Mouse (Mus musculus) c-Kit-positive CD71-negative TER-119-negative erythroid progenitor cells, embryonic 14.5 days (primary cell): ENCODE data around the gene Amd1.

Experiments
- DNase-seq: peaks from one replicate; pipeline ENCODE4 v3.0.0-alpha.2; 2013; ENCODE audit warnings: low read depth

Gene Amd1

DNA sequence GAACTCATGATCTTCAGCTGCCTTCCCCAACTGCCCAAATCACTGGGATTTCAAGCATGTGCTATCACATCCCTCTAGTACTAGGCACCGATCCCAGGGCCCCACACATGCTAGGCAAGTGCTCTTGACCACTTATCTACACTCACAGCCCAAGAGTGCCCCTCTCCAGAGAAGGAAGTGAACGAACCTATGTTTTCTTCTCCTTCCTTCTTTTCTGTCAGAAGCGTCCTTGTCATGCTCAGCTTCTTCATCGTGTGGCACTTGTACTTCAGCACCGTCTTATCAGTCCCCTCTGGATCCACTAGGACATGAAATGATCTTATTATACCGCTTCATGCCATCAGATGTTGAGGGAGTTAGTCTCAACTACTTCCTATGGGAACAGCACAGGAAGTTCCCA is 51.0 kb downstream of the Amd1 start:
- no peak for DNase-seq

DNA sequence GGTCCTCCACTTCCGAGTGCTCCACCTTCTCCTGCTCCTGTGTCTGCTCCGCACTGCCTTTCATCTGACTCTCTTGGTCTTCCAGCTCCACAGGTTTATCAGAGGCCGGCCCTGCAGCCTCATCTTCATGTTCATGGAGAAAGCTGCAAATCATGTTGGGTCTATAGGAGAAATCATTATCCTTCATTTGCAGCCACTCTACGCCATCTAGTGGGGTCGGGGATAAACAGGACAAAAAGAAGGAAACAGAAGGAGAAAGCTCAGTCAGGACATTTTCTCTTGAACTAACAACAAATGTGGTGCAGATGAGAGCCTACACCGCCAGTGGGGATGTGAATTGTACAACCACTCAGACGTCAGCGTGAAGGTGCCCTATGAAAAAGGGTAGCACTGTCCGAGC is 52.4 kb downstream of the Amd1 start:
- no peak for DNase-seq

DNA sequence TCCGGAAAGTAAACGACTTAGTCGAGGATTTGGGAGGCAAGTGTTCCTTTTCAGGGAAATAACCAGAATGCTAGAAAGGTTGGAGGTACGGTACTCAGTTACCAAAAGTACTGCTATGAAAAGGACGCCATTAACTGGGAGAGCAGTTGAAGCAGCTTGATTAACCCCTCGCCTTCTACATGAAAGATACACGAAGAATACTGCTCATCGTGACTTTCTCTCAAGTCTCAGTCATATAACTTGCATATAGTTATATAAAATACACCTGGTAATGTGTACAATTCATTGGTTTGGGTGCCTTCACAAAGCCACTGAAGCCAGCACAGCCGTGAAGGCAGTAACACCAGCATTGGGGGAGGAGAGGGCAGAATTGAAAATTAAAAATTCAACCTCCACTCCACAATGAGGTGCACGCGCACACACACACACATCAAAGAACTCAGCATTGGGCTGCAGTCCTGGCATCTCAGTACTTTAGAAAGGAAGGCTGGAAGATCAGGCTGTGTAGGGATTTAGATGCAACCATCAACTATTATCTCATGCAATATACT is 54.7 kb downstream of the Amd1 start:
- DNase-seq, result no peak

DNA sequence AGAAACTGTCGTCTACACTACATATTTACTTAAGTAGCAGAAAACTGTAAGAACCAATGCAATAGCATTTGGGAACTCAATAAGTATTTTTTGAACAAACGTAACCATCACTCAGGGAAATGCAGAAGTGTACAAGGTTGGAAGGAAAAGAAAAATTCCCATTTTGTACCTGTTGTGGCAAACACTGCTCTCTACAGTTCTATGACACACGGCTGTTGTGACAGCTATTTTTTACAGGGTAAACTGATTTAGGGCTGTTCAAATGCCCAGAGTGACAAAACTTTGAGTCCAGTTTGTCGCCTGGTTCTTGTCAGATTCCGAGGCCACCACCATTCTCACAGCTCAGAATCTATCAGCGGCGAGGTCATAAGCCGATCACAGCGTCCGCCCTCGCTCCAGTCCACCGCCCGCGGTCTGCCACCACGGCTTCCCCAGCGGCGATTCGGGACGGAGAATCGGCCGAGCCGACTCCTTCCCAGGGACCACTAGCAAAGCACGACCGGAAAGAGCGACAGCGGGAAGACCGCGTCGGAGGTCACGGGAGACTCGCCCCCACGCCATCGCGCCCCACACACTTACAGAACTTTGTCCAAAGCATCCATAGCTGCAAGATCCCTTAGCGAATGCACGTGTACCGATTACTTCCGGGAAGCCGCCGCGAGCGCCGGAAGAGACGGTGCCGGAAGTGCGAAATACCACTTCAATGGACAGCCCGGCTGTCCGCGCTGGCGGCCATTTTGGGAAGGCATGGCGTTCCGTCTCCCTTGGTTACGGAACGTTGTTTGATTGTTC is 55.4 kb downstream of the Amd1 start, which contains the start of gene Rpf2:
TSS of gene Rpf2 (minus strand) at position 663 of the 792 bp plus-strand sequence.
- DNase-seq, result peak; percentile 77

DNA sequence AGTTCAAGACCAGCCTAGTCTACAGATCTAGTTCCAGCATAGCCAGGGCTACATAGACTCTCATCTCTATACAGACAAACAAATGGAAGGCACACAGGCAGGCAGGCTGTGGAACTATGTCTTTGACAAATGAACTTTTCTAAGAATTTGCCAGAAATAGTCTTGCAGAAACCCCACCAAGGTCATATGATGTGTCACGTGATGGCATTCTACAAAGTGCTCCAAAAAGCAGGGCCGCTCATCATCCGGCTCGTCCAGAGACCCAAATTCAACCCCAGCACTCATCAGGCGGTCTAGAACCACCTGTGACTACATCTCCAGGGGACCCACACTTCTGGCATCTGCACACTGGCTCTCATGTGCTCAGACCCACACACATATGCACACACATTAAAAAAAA is 64.2 kb downstream of the Amd1 start:
- DNase-seq, result no peak
